In genomic region chr10:119454668-119455542, GRCm38 (mm10) we compare ENCODE assay signal across 7 mouse cellular contexts. TPM values are rescaled to one million over a fixed set of nuclear protein-coding genes. Genes with fewer than 3 reads are reported as not detected.
A peak's percentile ranks its signal among the peaks of the same experiment; 100 is the strongest.
DNase-seq lines count a peak whose midpoint lies in the region; ATAC-seq and TF ChIP-seq lines count a peak whose summit lies in the region.

No protein-coding gene starts in this region.

- ATAC-seq in lung, embryonic 14.5 days (ENCODE audit: insufficient read depth), result peak; percentile 42; the same call in 1 of the 2 replicates
- ATAC-seq in liver, embryonic 16.5 days (ENCODE audit: low read depth), result no peak
- no peak for ATAC-seq in monocyte, adult 5-6 weeks (replicated peaks; ENCODE audit: insufficient number of reproducible peaks, low FRiP score, low TSS enrichment, poor library complexity, severe bottlenecking)

- 0% methylated on average over 31 of the region's 31 CpGs for WGBS in lung, embryonic 14.5 days
- WGBS in hindbrain, embryonic 10.5 days, result under 1% methylated on average over 31 of the region's 31 CpGs
- WGBS in liver, embryonic 16.5 days (ENCODE audit: insufficient replicate concordance), result 2% methylated on average over 30 of the region's 31 CpGs

- no peaks in the 10 kb centered on the region for H3K36me3 ChIP-seq in lung, embryonic 14.5 days (ENCODE audit: insufficient read depth)
- H3K36me3 ChIP-seq in hindbrain, embryonic 10.5 days, result no peaks in the 10 kb centered on the region
- H3K36me3 ChIP-seq in liver, embryonic 16.5 days (ENCODE audit: control insufficient read depth, insufficient read depth), result no peaks in the 10 kb centered on the region

- no peak overlapping the region; the same call in 1 of the 2 replicates for H3K27ac ChIP-seq in lung, embryonic 14.5 days (ENCODE audit: low read depth)
- H3K27ac ChIP-seq in hindbrain, embryonic 10.5 days, result peak overlapping the region; percentile 97
- H3K27ac ChIP-seq in liver, embryonic 16.5 days (ENCODE audit: low read length), result no peak overlapping the region

- TF ChIP-seq CTCF in lung, embryonic 14.5 days (IDR thresholded peaks at IDR 0.05; ENCODE audit: low read depth), result no peak

- H3K4me1 ChIP-seq in lung, embryonic 14.5 days (ENCODE audit: insufficient read depth), result no peaks in the 10 kb centered on the region
- H3K4me1 ChIP-seq in hindbrain, embryonic 10.5 days (replicated peaks), result peaks cover 36% of the 10 kb centered on the region
- no peaks in the 10 kb centered on the region for H3K4me1 ChIP-seq in liver, embryonic 16.5 days (ENCODE audit: control insufficient read depth, low read depth, low read length)

- peak; percentile 55 for DNase-seq in lung, embryonic 14.5 days
- DNase-seq in lung, postnatal 4 days, result no peak
- peak; percentile 73 for DNase-seq in embryo, embryonic 9.5 days (ENCODE audit: extremely low spot score)
- DNase-seq in hindbrain, embryonic 10.5 days (ENCODE audit: low spot score), result peak; percentile 30
- DNase-seq in thymus, postnatal 10 days (ENCODE audit: low spot score in 2 of 2), result no peak

- peak overlapping the region; percentile 62 for H3K9ac ChIP-seq in lung, embryonic 14.5 days
- peak overlapping the region; percentile 39; the same call in 1 of the 2 replicates for H3K9ac ChIP-seq in liver, embryonic 16.5 days (ENCODE audit: low read depth, low read length)

- peaks cover 10% of the 10 kb centered on the region; the same call in 1 of the 2 replicates for H3K27me3 ChIP-seq in lung, embryonic 14.5 days (ENCODE audit: insufficient read depth, low read length)
- peaks cover 12% of the 10 kb centered on the region; the same call in 1 of the 2 replicates for H3K27me3 ChIP-seq in hindbrain, embryonic 10.5 days (ENCODE audit: insufficient read depth, poor library complexity, severe bottlenecking)
- H3K27me3 ChIP-seq in liver, embryonic 16.5 days (ENCODE audit: control insufficient read depth, insufficient read depth, low read depth, low read length), result peaks cover 30% of the 10 kb centered on the region

- peak overlapping the region; percentile 95 for H3K4me2 ChIP-seq in lung, embryonic 14.5 days
- H3K4me2 ChIP-seq in liver, embryonic 16.5 days (ENCODE audit: low read depth, low read length), result peak overlapping the region; percentile 59

- no peaks in the 10 kb centered on the region for H3K9me3 ChIP-seq in lung, embryonic 14.5 days (ENCODE audit: low read depth, low read length)
- H3K9me3 ChIP-seq in hindbrain, embryonic 10.5 days, result no peaks in the 10 kb centered on the region
- no peaks in the 10 kb centered on the region for H3K9me3 ChIP-seq in liver, embryonic 16.5 days (replicated peaks; ENCODE audit: control insufficient read depth, low read length)

- H3K4me3 ChIP-seq in lung, embryonic 14.5 days (ENCODE audit: low read depth, low read length), result peak overlapping the region; percentile 66
- H3K4me3 ChIP-seq in hindbrain, embryonic 10.5 days, result peak overlapping the region; percentile 92
- peak overlapping the region; percentile 60 for H3K4me3 ChIP-seq in liver, embryonic 16.5 days (ENCODE audit: low read depth, low read length)

RNA-seq across cellular contexts. Expression of gene Grip1, which starts 1.3 kb away (rescaled TPM):
- polyA plus RNA-seq in lung, embryonic 14.5 days (2014; fragmentation: Nextera tagmentation; extraction: Ambion mirVana), result 2.5 and 2.6 TPM in 2 replicates
- 7.2 and 7.9 TPM in 2 replicates for polyA plus RNA-seq in hindbrain, embryonic 10.5 days (2016; fragmentation: Nextera tagmentation; extraction: Ambion mirVana)
- polyA plus RNA-seq in liver, embryonic 16.5 days (2015; fragmentation: Nextera tagmentation; extraction: Ambion mirVana), result 0.50 and 0.55 TPM in 2 replicates
- not detected in 3 replicates for total RNA-seq in monocyte, adult 5-6 weeks (2017)

Comparison
In these comparisons a context has a peak if more than half of its experiments do, and no peak if none do; other contexts are left out.
1. DNase-seq: peak in lung, embryonic 14.5 days (single experiment), embryo, embryonic 9.5 days (single experiment) and hindbrain, embryonic 10.5 days (single experiment); none in lung, postnatal 4 days (0 of 2) and thymus, postnatal 10 days (0 of 2).
2. Peak in every context shown above with its lines, with median percentiles within 50 percentile points of each other: H3K4me3 ChIP-seq.